Mouse (Mus musculus): ENCODE measurements around the gene Mybph. TPM values are rescaled to one million over a fixed set of nuclear protein-coding genes. Genes with fewer than 3 reads are reported as not detected.

Mybph gene
- polyA plus RNA-seq, 1 experiment = 0.89 TPM

- Histone ChIP-seq H3K27me3 (replicated peaks; ENCODE audit: control insufficient read depth, insufficient read depth, low read length) (no peaks in the 10 kb centered on the region), H3K27ac (ENCODE audit: insufficient read depth, low read depth, low read length) (no peak overlapping the region), H3K4me1 (ENCODE audit: control insufficient read depth, insufficient read depth, low read length) (no peaks in the 10 kb centered on the region), H3K4me3 (ENCODE audit: insufficient read depth, low read depth, low read length) (no peak overlapping the region), H3K36me3 (ENCODE audit: control insufficient read depth, insufficient read depth, low read length) (no peaks in the 10 kb centered on the region)
- 0 out of 2 replicates have a peak, but pooled peaks have one; percentile 11 for TF ChIP-seq CTCF (conservative IDR thresholded peaks at IDR 0.05; ENCODE audit: insufficient read depth, insufficient read length, low read depth, low read length)
- no peak for TF ChIP-seq POLR2A (IDR thresholded peaks at IDR 0.05; ENCODE audit: low read depth, low read length)
- no peak for DNase-seq
- WGBS = 50% methylated on average over 3 of the region's 3 CpGs
Measured at GRCm38 (mm10) chr1:134154655-134155054, 38.6 kb upstream of the Mybph start.

GRCm38 (mm10) chr1:134160404-134160803 is 32.8 kb upstream of the Mybph start:
- no peaks in the 10 kb centered on the region for H3K27me3 ChIP-seq (replicated peaks; ENCODE audit: control insufficient read depth, insufficient read depth, low read length)
- 88% methylated on average over 3 of the region's 3 CpGs for WGBS
- H3K4me1 ChIP-seq (ENCODE audit: control insufficient read depth, insufficient read depth, low read length) = no peaks in the 10 kb centered on the region
- no peaks in the 10 kb centered on the region for H3K36me3 ChIP-seq (ENCODE audit: control insufficient read depth, insufficient read depth, low read length)
- no peak for DNase-seq
- H3K4me3 ChIP-seq (ENCODE audit: insufficient read depth, low read depth, low read length) = no peak overlapping the region
- TF ChIP-seq POLR2A (IDR thresholded peaks at IDR 0.05; ENCODE audit: low read depth, low read length) (no peak), CTCF (conservative IDR thresholded peaks at IDR 0.05; ENCODE audit: insufficient read depth, insufficient read length, low read depth, low read length) (no peak)
- H3K27ac ChIP-seq (ENCODE audit: insufficient read depth, low read depth, low read length) = no peak overlapping the region

GRCm38 (mm10) chr1:134161399-134161798 is 31.8 kb upstream of the Mybph start:
- TF ChIP-seq POLR2A (IDR thresholded peaks at IDR 0.05; ENCODE audit: low read depth, low read length) = no peak
- no peak for TF ChIP-seq CTCF (conservative IDR thresholded peaks at IDR 0.05; ENCODE audit: insufficient read depth, insufficient read length, low read depth, low read length)
- H3K27me3 ChIP-seq (replicated peaks; ENCODE audit: control insufficient read depth, insufficient read depth, low read length) = no peaks in the 10 kb centered on the region
- no peak overlapping the region for H3K4me3 ChIP-seq (ENCODE audit: insufficient read depth, low read depth, low read length)
- no peak for DNase-seq
- WGBS = 84% methylated on average over 6 of the region's 6 CpGs
- no peaks in the 10 kb centered on the region for H3K4me1 ChIP-seq (ENCODE audit: control insufficient read depth, insufficient read depth, low read length)
- no peak overlapping the region for H3K27ac ChIP-seq (ENCODE audit: insufficient read depth, low read depth, low read length)
- no peaks in the 10 kb centered on the region for H3K36me3 ChIP-seq (ENCODE audit: control insufficient read depth, insufficient read depth, low read length)

GRCm38 (mm10) chr1:134162510-134163225 is 30.6 kb upstream of the Mybph start:
- DNase-seq = peak; percentile 14
- WGBS = 72% methylated on average over 6 of the region's 6 CpGs
- no peaks in the 10 kb centered on the region for H3K36me3 ChIP-seq (ENCODE audit: control insufficient read depth, insufficient read depth, low read length)

GRCm38 (mm10) chr1:134163476-134163875 is 29.8 kb upstream of the Mybph start:
- TF ChIP-seq CTCF (conservative IDR thresholded peaks at IDR 0.05; ENCODE audit: insufficient read depth, insufficient read length, low read depth, low read length) (no peak), POLR2A (IDR thresholded peaks at IDR 0.05; ENCODE audit: low read depth, low read length) (no peak)
- no peak overlapping the region for H3K27ac ChIP-seq (ENCODE audit: insufficient read depth, low read depth, low read length)
- peak; percentile 34 for DNase-seq
- no peak overlapping the region for H3K4me3 ChIP-seq (ENCODE audit: insufficient read depth, low read depth, low read length)
- no peaks in the 10 kb centered on the region for H3K36me3 ChIP-seq (ENCODE audit: control insufficient read depth, insufficient read depth, low read length)
- no peaks in the 10 kb centered on the region for H3K4me1 ChIP-seq (ENCODE audit: control insufficient read depth, insufficient read depth, low read length)
- no peaks in the 10 kb centered on the region for H3K27me3 ChIP-seq (replicated peaks; ENCODE audit: control insufficient read depth, insufficient read depth, low read length)
- 54% methylated on average over 7 of the region's 7 CpGs for WGBS

More at GRCm38 (mm10) chr1:134162510-134163225, 30.6 kb upstream of the Mybph start:
- Histone ChIP-seq H3K4me3 (ENCODE audit: insufficient read depth, low read depth, low read length) (no peak overlapping the region), H3K27ac (ENCODE audit: insufficient read depth, low read depth, low read length) (no peak overlapping the region), H3K4me1 (ENCODE audit: control insufficient read depth, insufficient read depth, low read length) (no peaks in the 10 kb centered on the region), H3K27me3 (replicated peaks; ENCODE audit: control insufficient read depth, insufficient read depth, low read length) (no peaks in the 10 kb centered on the region)
- no peak for TF ChIP-seq CTCF (conservative IDR thresholded peaks at IDR 0.05; ENCODE audit: insufficient read depth, insufficient read length, low read depth, low read length)
- no peak for TF ChIP-seq POLR2A (IDR thresholded peaks at IDR 0.05; ENCODE audit: low read depth, low read length)

- 65% methylated on average over 4 of the region's 4 CpGs for WGBS
- no peak for DNase-seq
- no peak for TF ChIP-seq POLR2A (IDR thresholded peaks at IDR 0.05; ENCODE audit: low read depth, low read length)
- no peak for TF ChIP-seq CTCF (conservative IDR thresholded peaks at IDR 0.05; ENCODE audit: insufficient read depth, insufficient read length, low read depth, low read length)
- H3K27me3 ChIP-seq (replicated peaks; ENCODE audit: control insufficient read depth, insufficient read depth, low read length) = no peaks in the 10 kb centered on the region
- no peaks in the 10 kb centered on the region for H3K36me3 ChIP-seq (ENCODE audit: control insufficient read depth, insufficient read depth, low read length)
- H3K27ac ChIP-seq (ENCODE audit: insufficient read depth, low read depth, low read length) = no peak overlapping the region
- no peak overlapping the region for H3K4me3 ChIP-seq (ENCODE audit: insufficient read depth, low read depth, low read length)
- H3K4me1 ChIP-seq (ENCODE audit: control insufficient read depth, insufficient read depth, low read length) = no peaks in the 10 kb centered on the region
Measured at GRCm38 (mm10) chr1:134164454-134164853, 28.8 kb upstream of the Mybph start.

- TF ChIP-seq POLR2A (IDR thresholded peaks at IDR 0.05; ENCODE audit: low read depth, low read length) (no peak), CTCF (conservative IDR thresholded peaks at IDR 0.05; ENCODE audit: insufficient read depth, insufficient read length, low read depth, low read length) (no peak)
- WGBS = 92% methylated on average over 3 of the region's 3 CpGs
Measured at GRCm38 (mm10) chr1:134166547-134166946, 26.7 kb upstream of the Mybph start.

More at GRCm38 (mm10) chr1:134166547-134166946, 26.7 kb upstream of the Mybph start:
- Histone ChIP-seq H3K36me3 (ENCODE audit: control insufficient read depth, insufficient read depth, low read length) (no peaks in the 10 kb centered on the region), H3K4me3 (ENCODE audit: insufficient read depth, low read depth, low read length) (no peak overlapping the region), H3K4me1 (ENCODE audit: control insufficient read depth, insufficient read depth, low read length) (no peaks in the 10 kb centered on the region), H3K27me3 (replicated peaks; ENCODE audit: control insufficient read depth, insufficient read depth, low read length) (no peaks in the 10 kb centered on the region), H3K27ac (ENCODE audit: insufficient read depth, low read depth, low read length) (no peak overlapping the region)
- no peak for DNase-seq

Data from kidney, adult 2 months (tissue).